Mouse (Mus musculus): ENCODE data around the gene Sumo1. TPM values are rescaled to one million over a fixed set of nuclear protein-coding genes. Genes with fewer than 3 reads are reported as not detected.

The Sumo1 gene
- polyA plus RNA-seq, 2 experiments = 42.5 to 153 TPM

DNA sequence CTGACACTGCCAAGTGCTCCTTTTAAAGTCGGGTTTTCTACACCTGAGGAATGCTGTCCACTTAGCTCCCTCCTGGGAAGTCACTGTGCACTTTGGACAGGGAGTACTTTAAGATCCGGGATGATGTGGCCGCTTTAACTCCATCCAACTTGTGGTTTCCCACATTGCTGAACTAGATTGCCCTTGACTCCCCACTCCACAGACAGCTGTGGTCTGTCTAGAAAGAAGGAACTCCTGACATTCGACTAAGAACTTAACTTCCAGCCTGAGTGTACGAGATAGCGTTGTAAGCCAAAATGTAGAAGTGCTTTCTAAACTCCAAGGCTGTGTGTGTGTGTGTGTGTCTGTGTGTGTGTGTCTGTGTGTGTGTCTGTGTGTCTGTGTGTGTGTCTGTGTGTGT is 120.4 kb downstream of the Sumo1 start:
- H3K27me3 ChIP-seq (ENCODE audit: control insufficient read depth, insufficient read depth, low read length) = no peaks in the 10 kb centered on the region
- no peak overlapping the region for H3K4me2 ChIP-seq (ENCODE audit: low read depth)
- DNase-seq (ENCODE audit: low read depth in 3 of 3, low spot score in 3 of 3) = no peak
- no peak for TF ChIP-seq CTCF (IDR thresholded peaks at IDR 0.05; ENCODE audit: low read depth)
- 11% methylated on average over 6 of the region's 6 CpGs for WGBS (ENCODE audit: insufficient replicate concordance)
- no peak overlapping the region for H3K27ac ChIP-seq
- H3K4me3 ChIP-seq (ENCODE audit: insufficient read depth in 1 of 2, low read depth in 2 of 2, low read length in 2 of 2) = no peak overlapping the region
- ATAC-seq (ENCODE audit: insufficient read depth) = no peak
- peaks cover 0 to 3% of the 10 kb centered on the region in 2 experiments; a peak in 1 of 4 replicates for H3K4me1 ChIP-seq (replicated peaks; ENCODE audit: control insufficient read depth in 2 of 2, insufficient read depth in 2 of 2, low read length in 1 of 2)
- no peaks in the 10 kb centered on the region for H3K36me3 ChIP-seq (replicated peaks; ENCODE audit: control insufficient read depth, insufficient read depth, low read depth)
- no peak overlapping the region for H3K9ac ChIP-seq (replicated peaks)
- no peaks in the 10 kb centered on the region for H3K9me3 ChIP-seq (ENCODE audit: control insufficient read depth, low read length)

GRCm38 (mm10) chr1:59549036-59549675 is 121.5 kb downstream of the Sumo1 start:
- TF ChIP-seq EP300 (IDR thresholded peaks at IDR 0.05; ENCODE audit: low read depth) = no peak
- TF ChIP-seq CTCF (IDR thresholded peaks at IDR 0.05; ENCODE audit: low read depth) = no peak
- Histone ChIP-seq H3K4me2 (ENCODE audit: low read depth) (no peak overlapping the region), H3K27ac (no peak overlapping the region), H3K4me1 (replicated peaks; ENCODE audit: control insufficient read depth in 2 of 2, insufficient read depth in 2 of 2, low read length in 1 of 2) (no peaks in the 10 kb centered on the region), H3K9ac (replicated peaks) (no peak overlapping the region), H3K27me3 (ENCODE audit: control insufficient read depth, insufficient read depth, low read length) (no peaks in the 10 kb centered on the region), H3K4me3 (ENCODE audit: insufficient read depth in 1 of 2, low read depth in 2 of 2, low read length in 2 of 2) (no peak overlapping the region), H3K9me3 (ENCODE audit: control insufficient read depth, low read length) (no peaks in the 10 kb centered on the region), H3K36me3 (replicated peaks; ENCODE audit: control insufficient read depth, insufficient read depth, low read depth) (no peaks in the 10 kb centered on the region)
- ATAC-seq (ENCODE audit: insufficient read depth) = no peak
- DNase-seq (ENCODE audit: low read depth in 3 of 3, low spot score in 3 of 3) = no peak
- WGBS (ENCODE audit: insufficient replicate concordance) = 59% methylated on average over 7 of the region's 7 CpGs

DNA sequence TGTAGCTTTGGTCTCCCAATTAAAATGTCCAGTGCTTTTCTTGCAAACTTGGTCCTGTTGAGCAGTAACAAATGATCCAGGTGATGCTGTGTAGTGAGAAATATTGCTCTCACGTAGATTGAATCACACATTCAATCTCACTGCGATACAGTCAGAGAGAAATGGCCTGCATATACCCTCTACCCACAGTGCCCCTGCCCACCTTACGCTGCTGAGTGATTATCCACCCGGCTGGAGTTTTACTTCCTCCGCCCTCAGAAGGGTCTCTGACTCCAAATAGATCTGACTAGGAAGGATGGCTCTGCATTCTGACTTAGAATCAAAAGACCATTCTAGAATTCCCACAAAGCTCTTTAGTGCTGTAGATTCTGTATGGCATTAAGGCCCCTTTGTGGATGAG is 122.1 kb downstream of the Sumo1 start:
- H3K9ac ChIP-seq (replicated peaks) = no peak overlapping the region
- H3K27ac ChIP-seq = no peak overlapping the region
- 73% methylated on average over 5 of the region's 5 CpGs for WGBS (ENCODE audit: insufficient replicate concordance)
- no peak for ATAC-seq (ENCODE audit: insufficient read depth)
- no peaks in the 10 kb centered on the region for H3K36me3 ChIP-seq (replicated peaks; ENCODE audit: control insufficient read depth, insufficient read depth, low read depth)
- H3K4me3 ChIP-seq (ENCODE audit: insufficient read depth in 1 of 2, low read depth in 2 of 2, low read length in 2 of 2) = no peak overlapping the region
- H3K9me3 ChIP-seq (ENCODE audit: control insufficient read depth, low read length) = no peaks in the 10 kb centered on the region
- no peak for DNase-seq (ENCODE audit: low read depth in 3 of 3, low spot score in 3 of 3)
- no peaks in the 10 kb centered on the region for H3K4me1 ChIP-seq (replicated peaks; ENCODE audit: control insufficient read depth in 2 of 2, insufficient read depth in 2 of 2, low read length in 1 of 2)
- no peak overlapping the region for H3K4me2 ChIP-seq (ENCODE audit: low read depth)
- no peak for TF ChIP-seq CTCF (IDR thresholded peaks at IDR 0.05; ENCODE audit: low read depth)
- no peak for TF ChIP-seq EP300 (IDR thresholded peaks at IDR 0.05; ENCODE audit: low read depth)
- H3K27me3 ChIP-seq (ENCODE audit: control insufficient read depth, insufficient read depth, low read length) = no peaks in the 10 kb centered on the region

DNA sequence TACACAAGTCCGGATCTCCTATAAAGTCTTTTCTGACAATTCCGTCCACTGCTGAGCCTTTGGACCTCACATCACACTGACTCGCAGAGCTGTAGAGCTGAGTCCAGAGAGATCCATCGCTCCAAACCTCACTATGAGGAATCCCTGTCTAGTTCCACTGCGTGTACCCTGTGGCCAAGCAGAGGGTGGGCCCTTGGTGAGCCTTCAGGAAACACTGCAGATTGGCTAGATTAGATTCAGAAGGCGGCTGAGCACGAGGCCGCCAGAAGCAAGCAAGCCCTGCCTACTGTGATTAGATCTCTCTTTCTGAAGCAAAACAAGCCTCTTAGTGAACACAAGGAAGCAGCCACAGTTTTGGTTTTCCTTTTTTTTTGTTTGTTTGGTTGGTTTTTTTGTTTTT is 126.7 kb downstream of the Sumo1 start:
- TF ChIP-seq CTCF (IDR thresholded peaks at IDR 0.05; ENCODE audit: low read depth) (no peak), EP300 (IDR thresholded peaks at IDR 0.05; ENCODE audit: low read depth) (no peak)
- no peaks in the 10 kb centered on the region for H3K4me1 ChIP-seq (replicated peaks; ENCODE audit: control insufficient read depth in 2 of 2, insufficient read depth in 2 of 2, low read length in 1 of 2)
- no peaks in the 10 kb centered on the region for H3K36me3 ChIP-seq (replicated peaks; ENCODE audit: control insufficient read depth, insufficient read depth, low read depth)
- ATAC-seq (ENCODE audit: insufficient read depth) = no peak
- no peak overlapping the region for H3K4me2 ChIP-seq (ENCODE audit: low read depth)
- H3K9ac ChIP-seq (replicated peaks) = no peak overlapping the region
- 33% methylated on average over 8 of the region's 8 CpGs for WGBS (ENCODE audit: insufficient replicate concordance)
- H3K9me3 ChIP-seq (ENCODE audit: control insufficient read depth, low read length) = no peaks in the 10 kb centered on the region
- DNase-seq (ENCODE audit: low read depth in 3 of 3, low spot score in 3 of 3) = no peak
- no peaks in the 10 kb centered on the region for H3K27me3 ChIP-seq (ENCODE audit: control insufficient read depth, insufficient read depth, low read length)
- no peak overlapping the region for H3K27ac ChIP-seq
- H3K4me3 ChIP-seq (ENCODE audit: insufficient read depth in 1 of 2, low read depth in 2 of 2, low read length in 2 of 2) = no peak overlapping the region

GRCm38 (mm10) chr1:59542231-59542630 is 128.4 kb downstream of the Sumo1 start:
- Histone ChIP-seq H3K27me3 (ENCODE audit: control insufficient read depth, insufficient read depth, low read length) (no peaks in the 10 kb centered on the region), H3K36me3 (replicated peaks; ENCODE audit: control insufficient read depth, insufficient read depth, low read depth) (no peaks in the 10 kb centered on the region), H3K4me3 (ENCODE audit: insufficient read depth in 1 of 2, low read depth in 2 of 2, low read length in 2 of 2) (no peak overlapping the region), H3K9ac (replicated peaks) (no peak overlapping the region), H3K27ac (no peak overlapping the region), H3K9me3 (ENCODE audit: control insufficient read depth, low read length) (no peaks in the 10 kb centered on the region), H3K4me1 (replicated peaks; ENCODE audit: control insufficient read depth in 2 of 2, insufficient read depth in 2 of 2, low read length in 1 of 2) (no peaks in the 10 kb centered on the region), H3K4me2 (ENCODE audit: low read depth) (no peak overlapping the region)
- 54% methylated on average over 6 of the region's 6 CpGs for WGBS (ENCODE audit: insufficient replicate concordance)
- DNase-seq (ENCODE audit: low read depth in 3 of 3, low spot score in 3 of 3) = no peak
- ATAC-seq (ENCODE audit: insufficient read depth) = no peak
- no peak for TF ChIP-seq CTCF (IDR thresholded peaks at IDR 0.05; ENCODE audit: low read depth)
- TF ChIP-seq EP300 (IDR thresholded peaks at IDR 0.05; ENCODE audit: low read depth) = no peak

Data from liver, embryonic 14.5 days (tissue).